Mouse (Mus musculus): Measurements from ENCODE around the gene Ace2.

Gene Ace2

GRCm38 (mm10) chrX:164139032-164139431 lies at the start of gene Ace2:
Gene Ace2 (plus strand): TSS chrX:164139332.
- in situ Hi-C loops (cut with MboI; ENCODE audit: low pct_unique_long_range_greater_than_20kb in 1 of 2, low sequenced_read_pairs in 2 of 2, unreplicated experiment in 1 of 2): no loop called here

GRCm38 (mm10) chrX:164089916-164090315 lies 49.2 kb upstream of the Ace2 start:
- in situ Hi-C loops (cut with MboI; ENCODE audit: low pct_unique_long_range_greater_than_20kb in 1 of 2, low sequenced_read_pairs in 2 of 2, unreplicated experiment in 1 of 2): loop anchor here in 1 of 2 experiments (25.0 kb wide), 1 partner anchor 347 kb away; the partner anchor contains the start of gene Asb11

GRCm38 (mm10) chrX:164092300-164093169 lies 46.6 kb upstream of the Ace2 start:
- in situ Hi-C loops (cut with MboI; ENCODE audit: low pct_unique_long_range_greater_than_20kb in 1 of 2, low sequenced_read_pairs in 2 of 2, unreplicated experiment in 1 of 2): loop anchor here in 1 of 2 experiments (25.0 kb wide), 1 partner anchor 345 kb away; the partner anchor contains the start of gene Asb11

GRCm38 (mm10) chrX:164093435-164093834 lies 45.7 kb upstream of the Ace2 start:
- in situ Hi-C loops (cut with MboI; ENCODE audit: low pct_unique_long_range_greater_than_20kb in 1 of 2, low sequenced_read_pairs in 2 of 2, unreplicated experiment in 1 of 2): loop anchor here in 1 of 2 experiments (25.0 kb wide), 1 partner anchor 344 kb away; the partner anchor contains the start of gene Asb11

- in situ Hi-C loops (cut with MboI; ENCODE audit: low pct_unique_long_range_greater_than_20kb in 1 of 2, low sequenced_read_pairs in 2 of 2, unreplicated experiment in 1 of 2): loop anchor here in 1 of 2 experiments (25.0 kb wide), 1 partner anchor 341 kb away; the partner anchor contains the start of gene Asb11
Observed at GRCm38 (mm10) chrX:164095838-164096237, 43.3 kb upstream of the Ace2 start.

DNA sequence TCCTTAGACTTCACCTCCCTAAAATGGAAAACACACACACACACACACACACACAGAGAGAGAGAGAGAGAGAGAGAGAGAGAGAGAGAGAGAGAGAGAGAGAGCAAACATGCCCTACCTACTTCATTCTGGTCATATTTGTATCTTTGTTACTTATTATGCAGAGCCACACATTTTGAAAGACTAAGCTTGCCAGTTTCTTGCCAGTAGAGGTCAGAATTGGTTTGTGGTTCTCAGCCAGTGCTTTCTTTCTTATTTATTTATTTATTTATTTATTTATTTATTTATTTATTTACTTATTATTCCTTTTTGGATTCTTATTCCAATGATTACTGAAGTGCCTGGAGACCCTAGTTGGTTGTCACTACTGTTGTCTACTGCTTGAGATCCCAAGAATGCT lies 37.6 kb upstream of the Ace2 start:
- in situ Hi-C loops (cut with MboI; ENCODE audit: low pct_unique_long_range_greater_than_20kb in 1 of 2, low sequenced_read_pairs in 2 of 2, unreplicated experiment in 1 of 2): no loop called here

DNA sequence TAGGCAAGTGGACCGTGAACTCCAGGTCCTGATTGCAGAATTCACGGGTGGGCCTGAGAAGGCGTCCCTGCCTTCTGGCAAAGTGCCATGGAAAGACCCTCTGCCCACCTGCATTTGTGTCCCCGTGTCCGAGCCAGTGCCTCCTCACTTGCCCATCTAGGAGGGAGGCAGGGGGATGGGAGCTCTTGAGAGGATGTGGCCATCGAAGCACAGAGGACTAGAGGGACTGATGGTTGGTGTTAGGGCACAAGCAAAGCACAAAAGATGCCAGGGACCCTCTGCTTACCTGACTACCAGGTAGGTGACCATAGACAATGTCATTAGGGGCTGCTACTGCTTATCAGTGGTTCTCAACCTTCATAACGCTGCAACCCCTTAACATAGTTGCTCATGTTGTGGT lies 36.9 kb upstream of the Ace2 start:
- in situ Hi-C loops (cut with MboI; ENCODE audit: low pct_unique_long_range_greater_than_20kb in 1 of 2, low sequenced_read_pairs in 2 of 2, unreplicated experiment in 1 of 2): no loop called here

DNA sequence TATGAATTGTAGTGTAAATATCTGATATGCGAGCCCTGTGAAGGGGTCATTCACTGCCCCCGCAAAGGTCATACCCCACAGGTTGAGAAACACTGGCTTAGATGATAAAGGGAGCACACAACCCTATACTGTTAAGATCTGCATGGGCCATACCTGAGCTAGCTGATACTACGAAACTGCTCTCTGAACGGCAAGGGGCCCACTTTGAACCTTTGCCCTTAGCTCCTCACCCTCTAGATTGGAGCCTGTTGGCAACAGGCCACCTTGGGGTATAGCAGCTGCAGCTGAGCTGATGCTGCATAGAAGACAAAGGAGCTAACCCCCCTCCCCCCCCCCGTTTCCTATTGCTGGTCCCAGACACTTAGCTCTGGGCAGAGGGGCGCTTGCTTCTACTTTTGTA lies 36.5 kb upstream of the Ace2 start:
- in situ Hi-C loops (cut with MboI; ENCODE audit: low pct_unique_long_range_greater_than_20kb in 1 of 2, low sequenced_read_pairs in 2 of 2, unreplicated experiment in 1 of 2): no loop called here

DNA sequence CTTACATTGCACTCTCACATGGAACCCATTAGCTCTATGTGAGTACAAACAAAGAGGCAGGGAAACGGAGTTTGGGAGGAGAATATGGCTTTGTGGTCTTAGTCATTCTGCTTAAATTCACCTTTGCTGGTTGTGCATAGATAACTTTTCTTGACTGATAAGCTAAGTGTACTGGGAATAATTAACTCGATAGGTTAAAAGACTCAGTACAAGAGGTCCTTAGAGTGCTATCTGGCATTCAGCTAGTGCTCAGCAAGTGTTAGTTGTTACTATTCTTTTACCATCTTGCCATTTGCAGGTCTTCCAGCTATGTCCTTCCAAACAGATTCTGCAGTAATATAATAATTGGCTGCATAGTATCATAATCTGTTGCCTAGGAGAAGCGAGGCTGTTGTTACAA lies 28.0 kb upstream of the Ace2 start:
- in situ Hi-C loops (cut with MboI; ENCODE audit: low pct_unique_long_range_greater_than_20kb in 1 of 2, low sequenced_read_pairs in 2 of 2, unreplicated experiment in 1 of 2): no loop called here

- in situ Hi-C loops (cut with MboI; ENCODE audit: low pct_unique_long_range_greater_than_20kb in 1 of 2, low sequenced_read_pairs in 2 of 2, unreplicated experiment in 1 of 2): no loop called here
Observed at GRCm38 (mm10) chrX:164113744-164114143, 25.4 kb upstream of the Ace2 start.

GRCm38 (mm10) chrX:164123942-164124341 lies 15.2 kb upstream of the Ace2 start:
- in situ Hi-C loops (cut with MboI; ENCODE audit: low pct_unique_long_range_greater_than_20kb in 1 of 2, low sequenced_read_pairs in 2 of 2, unreplicated experiment in 1 of 2): no loop called here

DNA sequence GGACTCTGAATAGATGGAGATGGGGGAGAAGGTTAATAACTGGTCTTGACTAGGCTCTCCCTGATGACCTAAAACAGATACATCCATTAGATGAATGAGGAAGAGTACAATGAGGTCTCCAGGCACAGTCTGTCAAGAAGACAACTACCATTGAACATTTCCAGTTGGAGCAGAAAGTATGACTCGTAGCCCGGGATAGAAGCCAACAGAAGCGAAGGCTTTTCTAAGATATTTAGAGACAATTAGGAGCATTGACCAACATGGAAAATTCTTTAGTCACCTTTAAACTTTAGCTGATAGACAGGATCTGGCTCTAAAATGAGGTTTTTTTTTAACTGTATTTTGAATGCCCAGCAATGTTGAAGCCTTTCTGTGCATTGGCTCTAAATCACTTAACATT lies 5.6 kb upstream of the Ace2 start:
- in situ Hi-C loops (cut with MboI; ENCODE audit: low pct_unique_long_range_greater_than_20kb in 1 of 2, low sequenced_read_pairs in 2 of 2, unreplicated experiment in 1 of 2): no loop called here

DNA sequence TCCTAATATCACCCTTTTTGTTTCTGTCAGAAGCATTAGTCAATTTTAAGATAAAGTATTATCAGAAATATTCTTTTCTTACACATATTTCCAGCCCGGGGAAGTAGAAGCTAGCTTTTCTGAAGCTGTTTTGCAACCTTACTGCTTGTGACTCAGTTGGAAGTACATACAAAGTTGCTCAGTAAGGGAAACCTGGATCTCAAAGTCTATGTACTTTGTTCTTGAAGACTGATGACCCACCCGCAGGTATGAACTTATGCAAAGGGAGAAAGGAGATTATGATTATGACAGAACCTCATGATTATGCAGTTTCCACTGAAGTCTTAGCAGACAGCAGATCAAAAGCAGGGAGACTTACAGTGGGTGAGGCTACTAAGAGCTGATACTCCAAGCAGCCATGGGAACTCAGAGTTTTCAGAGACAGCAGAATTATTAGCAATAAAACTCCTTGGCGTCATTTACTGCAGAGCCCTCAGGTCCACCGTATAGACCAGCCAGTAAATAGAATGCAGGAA lies 3.8 kb upstream of the Ace2 start:
- in situ Hi-C loops (cut with MboI; ENCODE audit: low pct_unique_long_range_greater_than_20kb in 1 of 2, low sequenced_read_pairs in 2 of 2, unreplicated experiment in 1 of 2): no loop called here

GRCm38 (mm10) chrX:164145463-164146250 lies 6.5 kb downstream of the Ace2 start:
- in situ Hi-C loops (cut with MboI; ENCODE audit: low pct_unique_long_range_greater_than_20kb in 1 of 2, low sequenced_read_pairs in 2 of 2, unreplicated experiment in 1 of 2): no loop called here

DNA sequence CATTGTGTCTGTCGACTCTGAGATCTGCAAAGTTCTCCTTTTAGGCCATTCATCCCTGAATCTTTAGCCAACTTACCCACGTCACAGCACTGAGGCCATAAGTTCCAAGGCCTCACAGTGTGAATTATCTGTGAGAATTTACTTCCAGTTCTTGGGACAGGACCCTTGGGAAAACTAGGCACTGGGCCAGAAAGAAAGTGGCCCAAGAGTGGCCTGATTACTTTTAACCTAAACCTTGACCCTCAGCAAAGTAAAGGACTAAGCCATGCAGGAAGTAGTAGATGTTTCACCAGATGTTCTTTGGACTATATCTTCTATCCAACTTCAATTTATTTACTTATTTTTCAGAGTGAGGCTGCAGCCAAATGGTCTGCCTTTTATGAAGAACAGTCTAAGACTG lies 13.6 kb downstream of the Ace2 start:
- in situ Hi-C loops (cut with MboI; ENCODE audit: low pct_unique_long_range_greater_than_20kb in 1 of 2, low sequenced_read_pairs in 2 of 2, unreplicated experiment in 1 of 2): no loop called here

DNA sequence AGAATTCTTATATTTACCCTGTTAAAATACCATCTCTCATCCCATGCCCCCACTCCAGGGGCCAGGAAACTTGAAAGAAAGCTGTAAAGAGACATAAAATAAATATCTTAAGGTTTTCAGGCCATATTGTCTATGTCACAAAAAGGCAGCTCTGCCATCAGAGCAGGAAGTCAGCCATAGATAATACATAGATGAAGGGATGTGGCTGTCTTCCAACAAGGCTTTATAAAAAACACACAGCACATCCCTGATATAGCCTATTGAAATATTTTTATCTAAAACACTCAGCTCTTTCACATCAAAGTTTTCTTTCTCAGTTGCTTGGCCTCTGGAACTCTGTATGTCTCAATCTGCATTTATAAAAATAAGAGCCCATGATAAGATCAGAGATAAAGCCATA lies 14.5 kb downstream of the Ace2 start:
- in situ Hi-C loops (cut with MboI; ENCODE audit: low pct_unique_long_range_greater_than_20kb in 1 of 2, low sequenced_read_pairs in 2 of 2, unreplicated experiment in 1 of 2): no loop called here

- in situ Hi-C loops (cut with MboI; ENCODE audit: low pct_unique_long_range_greater_than_20kb in 1 of 2, low sequenced_read_pairs in 2 of 2, unreplicated experiment in 1 of 2): no loop called here
Observed at GRCm38 (mm10) chrX:164154594-164154993, 15.5 kb downstream of the Ace2 start.

DNA sequence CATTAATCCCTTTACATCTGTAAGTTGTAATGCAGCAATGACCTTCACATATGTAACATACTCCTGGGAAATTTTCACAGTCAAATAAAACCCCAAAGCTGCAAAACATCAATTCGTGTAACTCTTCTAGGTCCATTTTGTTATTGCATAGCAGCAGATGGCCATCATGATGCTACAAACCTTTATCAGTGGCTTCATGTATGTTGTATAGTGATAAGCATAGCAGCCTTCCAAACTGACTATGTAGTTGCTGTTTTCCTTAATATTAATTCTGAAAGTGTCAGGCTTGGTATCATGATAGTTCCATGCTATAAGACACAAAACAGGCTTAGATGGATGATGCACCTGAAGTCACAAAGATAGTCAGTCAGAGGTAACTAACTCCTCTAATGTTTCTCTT lies 25.5 kb downstream of the Ace2 start:
- in situ Hi-C loops (cut with MboI; ENCODE audit: low pct_unique_long_range_greater_than_20kb in 1 of 2, low sequenced_read_pairs in 2 of 2, unreplicated experiment in 1 of 2): no loop called here

GRCm38 (mm10) chrX:164171034-164171433 lies 31.9 kb downstream of the Ace2 start:
- in situ Hi-C loops (cut with MboI; ENCODE audit: low pct_unique_long_range_greater_than_20kb in 1 of 2, low sequenced_read_pairs in 2 of 2, unreplicated experiment in 1 of 2): no loop called here
